ENCODE assay signal across 35 mouse cellular contexts in the genomic region with DNA sequence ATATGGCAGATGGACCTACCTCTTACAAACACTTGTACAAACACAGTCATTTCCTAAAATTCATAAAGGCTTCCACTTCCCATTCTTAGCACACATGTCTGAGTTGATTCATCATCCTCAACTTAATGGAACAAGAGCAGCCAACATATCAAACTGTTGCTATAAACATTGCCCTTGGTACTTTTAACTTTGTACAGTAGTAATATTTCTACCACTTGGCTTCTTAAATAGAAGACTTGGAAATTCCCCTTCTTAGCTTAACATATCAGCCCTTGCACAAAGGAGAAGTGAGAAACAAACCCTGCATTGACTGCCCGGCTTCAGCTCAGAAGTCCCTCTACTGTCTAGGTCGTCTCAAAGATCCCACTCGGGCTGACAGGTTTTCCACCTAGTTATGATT. TPM values are rescaled to one million over a fixed set of nuclear protein-coding genes. Genes with fewer than 3 reads are reported as not detected.
"Had no signal": no experiment of that assay in that cellular context is flagged by ENCODE, and none has a peak within 500 bp of the region (broad histone marks: within the 10 kb centered on the region; RNA-seq: fewer than 3 reads in every experiment).

No protein-coding gene starts in this region.

- H3K4me1 ChIP-seq: embryonic facial prominence, embryonic 15.5 days; forebrain, embryonic 10.5 days; forebrain, embryonic 12.5 days; forebrain, embryonic 13.5 days; forebrain, embryonic 15.5 days had no signal

- H3K9me3 ChIP-seq: embryonic facial prominence, embryonic 10.5 days; embryonic facial prominence, embryonic 12.5 days; embryonic facial prominence, embryonic 13.5 days; embryonic facial prominence, embryonic 15.5 days; forebrain, embryonic 10.5 days; forebrain, embryonic 12.5 days; forebrain, embryonic 13.5 days; forebrain, embryonic 15.5 days had no signal

- H3K4me2 ChIP-seq: embryonic facial prominence, embryonic 12.5 days; embryonic facial prominence, embryonic 13.5 days; embryonic facial prominence, embryonic 15.5 days; forebrain, embryonic 12.5 days; forebrain, embryonic 13.5 days; forebrain, embryonic 15.5 days had no signal

- ATAC-seq: forebrain, embryonic 13.5 days; forebrain, embryonic 14.5 days; forebrain, embryonic 15.5 days; forebrain, embryonic 16.5 days; forebrain, postnatal 0 days had no signal

- H3K27ac ChIP-seq: embryonic facial prominence, embryonic 10.5 days; embryonic facial prominence, embryonic 12.5 days; embryonic facial prominence, embryonic 13.5 days; embryonic facial prominence, embryonic 15.5 days; forebrain, embryonic 10.5 days; forebrain, embryonic 12.5 days; forebrain, embryonic 13.5 days; forebrain, embryonic 15.5 days; gastrocnemius, adult 2 months; heart, adult 2 months had no signal

- H3K36me3 ChIP-seq: embryonic facial prominence, embryonic 10.5 days; embryonic facial prominence, embryonic 12.5 days; embryonic facial prominence, embryonic 13.5 days; embryonic facial prominence, embryonic 15.5 days; forebrain, embryonic 10.5 days; forebrain, embryonic 12.5 days; forebrain, embryonic 15.5 days had no signal

- DNase-seq: cerebellum, adult 9-10 months; cerebellum, adult 9-11 months; cerebellum, postnatal 10 days; cerebellum, postnatal 14 days; cerebellum, postnatal 25 days; cerebellum, postnatal 36 days; embryo, embryonic 11 days; forebrain, postnatal 0 days; gastrocnemius, adult 2 months; gastrocnemius, postnatal 10 days; gastrocnemius, postnatal 14 days; gastrocnemius, postnatal 25 days; gastrocnemius, postnatal 36 days; heart, adult 11 months; heart, adult 18-20 months; heart, adult 2 months had no signal

- H3K9ac ChIP-seq: embryonic facial prominence, embryonic 12.5 days; embryonic facial prominence, embryonic 13.5 days; embryonic facial prominence, embryonic 15.5 days; forebrain, embryonic 12.5 days; forebrain, embryonic 13.5 days; forebrain, embryonic 15.5 days; forebrain, postnatal 0 days had no signal

- H3K4me3 ChIP-seq: embryonic facial prominence, embryonic 10.5 days; embryonic facial prominence, embryonic 12.5 days; embryonic facial prominence, embryonic 13.5 days; embryonic facial prominence, embryonic 15.5 days; erythroblast, embryonic 14.5 days; forebrain, embryonic 10.5 days; forebrain, embryonic 12.5 days; forebrain, embryonic 13.5 days; forebrain, embryonic 15.5 days; gastrocnemius, adult 2 months; heart, adult 2 months had no signal

- H3K27me3 ChIP-seq: embryonic facial prominence, embryonic 12.5 days; embryonic facial prominence, embryonic 13.5 days; embryonic facial prominence, embryonic 15.5 days; forebrain, embryonic 12.5 days; forebrain, embryonic 13.5 days; forebrain, embryonic 15.5 days had no signal

RNA-seq across cellular contexts. Expression of a gene that starts 12.8 kb away (rescaled TPM):
- total RNA-seq: common myeloid progenitor, adult 5-6 weeks; gastrocnemius, adult 18-20 months; gastrocnemius, adult 8-10 months; granulocyte monocyte progenitor cell, adult 5-6 weeks had no signal
- polyA plus RNA-seq: erythroblast, embryonic 14.5 days; frontal cortex, adult 2 months had no signal

RNA-seq across cellular contexts. Expression of a gene that starts 24.4 kb away (rescaled TPM):
- total RNA-seq: common myeloid progenitor, adult 5-6 weeks; forebrain, postnatal 0 days; granulocyte monocyte progenitor cell, adult 5-6 weeks; heart, adult 18-20 months; heart, adult 2 months; heart, adult 8-10 months had no signal
- polyA plus RNA-seq: cortical plate, adult 2 months; erythroblast, embryonic 14.5 days; forebrain, embryonic 10.5 days; forebrain, embryonic 14.5 days; forebrain, embryonic 15.5 days; forebrain, embryonic 16.5 days; frontal cortex, adult 2 months; gonadal fat pad, adult 2 months had no signal
